ENCODE assay signal across 8 mouse cellular contexts in genomic region chr11:53758791-53759351, GRCm38 (mm10). TPM values are rescaled to one million over a fixed set of nuclear protein-coding genes. Genes with fewer than 3 reads are reported as not detected.
DNase-seq lines count a peak whose midpoint lies in the region; ATAC-seq lines count a peak whose summit lies in the region.

No protein-coding gene starts in this region.

- H3K4me3 ChIP-seq in limb, embryonic 10.5 days, result no peak overlapping the region

- 44% methylated on average over 6 of the region's 6 CpGs for WGBS in limb, embryonic 10.5 days

- DNase-seq in cerebellum, postnatal 10 days, result peak; percentile 29 to 30
- DNase-seq in testis, postnatal 10 days (ENCODE audit: low spot score), result peak; percentile 42
- no peak for DNase-seq in testis, postnatal 14 days (ENCODE audit: low spot score)
- DNase-seq in limb, embryonic 10.5 days (ENCODE audit: low spot score), result no peak
- DNase-seq in frontal cortex, postnatal 36 days (ENCODE audit: low spot score in 2 of 2), result no peak
- no peak for DNase-seq in urinary bladder, postnatal 10 days (ENCODE audit: low spot score)
- no peak for DNase-seq in neural tube, embryonic 10.5 days (ENCODE audit: extremely low spot score, low spot score)

- H3K36me3 ChIP-seq in limb, embryonic 10.5 days, result no peaks in the 10 kb centered on the region

- H3K4me1 ChIP-seq in limb, embryonic 10.5 days, result peaks cover 50% of the 10 kb centered on the region

- no peak for ATAC-seq in cerebellum, adult (ENCODE audit: insufficient number of reproducible peaks, low FRiP score, low TSS enrichment)

- peaks cover 49% of the 10 kb centered on the region for H3K27me3 ChIP-seq in limb, embryonic 10.5 days (ENCODE audit: low read depth, poor library complexity, severe bottlenecking)

- H3K27ac ChIP-seq in limb, embryonic 10.5 days, result 0 out of 2 replicates have a peak overlapping the region, but pooled peaks have one; percentile 3

- H3K9me3 ChIP-seq in limb, embryonic 10.5 days (replicated peaks), result no peaks in the 10 kb centered on the region

RNA-seq across cellular contexts. Expression of gene Irf1, which starts 10.9 kb away (rescaled TPM):
- 5.0 and 8.2 TPM in 2 replicates for polyA plus RNA-seq in limb, embryonic 10.5 days (2016; fragmentation: Nextera tagmentation; extraction: Ambion mirVana)

RNA-seq across cellular contexts. Expression of gene Gm17334, which starts 14.1 kb away (rescaled TPM):
- polyA plus RNA-seq in limb, embryonic 10.5 days (2016; fragmentation: Nextera tagmentation; extraction: Ambion mirVana), result not detected in 2 replicates

RNA-seq across cellular contexts. Expression of gene Il5, which starts 38.3 kb away (rescaled TPM):
- not detected in 2 replicates for polyA plus RNA-seq in limb, embryonic 10.5 days (2016; fragmentation: Nextera tagmentation; extraction: Ambion mirVana)

RNA-seq across cellular contexts. Expression of gene Rad50, which starts 51.8 kb away (rescaled TPM):
- polyA plus RNA-seq in limb, embryonic 10.5 days (2016; fragmentation: Nextera tagmentation; extraction: Ambion mirVana), result 24.2 and 28.1 TPM in 2 replicates

Comparison
In these comparisons a context has a peak if more than half of its experiments do, and no peak if none do; other contexts are left out.
1. DNase-seq: peak in cerebellum, postnatal 10 days (2 of 2) and testis, postnatal 10 days (single experiment); none in testis, postnatal 14 days (single experiment), limb, embryonic 10.5 days (single experiment), frontal cortex, postnatal 36 days (0 of 2), urinary bladder, postnatal 10 days (single experiment) and neural tube, embryonic 10.5 days (single experiment).